Mouse (Mus musculus) urinary bladder, postnatal 10 days (tissue): ENCODE measurements around the gene Hip1.

Experiments
- DNase-seq: peaks from one replicate; pipeline ENCODE4 v3.0.0; 2022; ENCODE audit warnings: low spot score

Gene Hip1

GRCm38 (mm10) chr5:135544865-135545797 is at the start of gene Hip1:
Gene Hip1 (minus strand): TSS chr5:135545120.
- peak; percentile 88 for DNase-seq

GRCm38 (mm10) chr5:135589996-135590784 is 45.3 kb upstream of the Hip1 start:
- no peak for DNase-seq

GRCm38 (mm10) chr5:135587764-135588163 is 42.8 kb upstream of the Hip1 start:
- no peak for DNase-seq

- no peak for DNase-seq
Observed at GRCm38 (mm10) chr5:135585691-135586090, 40.8 kb upstream of the Hip1 start.

- DNase-seq: no peak
Observed at GRCm38 (mm10) chr5:135582330-135582729, 37.4 kb upstream of the Hip1 start.

GRCm38 (mm10) chr5:135579331-135579751 is 34.4 kb upstream of the Hip1 start:
- no peak for DNase-seq

GRCm38 (mm10) chr5:135576055-135576454 is 31.1 kb upstream of the Hip1 start:
- no peak for DNase-seq

GRCm38 (mm10) chr5:135573006-135573405 is 28.1 kb upstream of the Hip1 start, which contains the start of gene Ccl24:
Gene Ccl24 (minus strand): TSS chr5:135573049.
- no peak for DNase-seq

GRCm38 (mm10) chr5:135568698-135569097 is 23.8 kb upstream of the Hip1 start:
- DNase-seq: no peak

GRCm38 (mm10) chr5:135567556-135568265 is 22.8 kb upstream of the Hip1 start:
- no peak for DNase-seq

GRCm38 (mm10) chr5:135563469-135563868 is 18.5 kb upstream of the Hip1 start, which contains the start of gene Ccl26:
Gene Ccl26 (minus strand): TSS chr5:135563569.
- DNase-seq: no peak

GRCm38 (mm10) chr5:135557671-135558070 is 12.8 kb upstream of the Hip1 start:
- no peak for DNase-seq

- no peak for DNase-seq
Observed at GRCm38 (mm10) chr5:135557051-135557450, 12.1 kb upstream of the Hip1 start.

- no peak for DNase-seq
Observed at GRCm38 (mm10) chr5:135556259-135556658, 11.3 kb upstream of the Hip1 start.

- DNase-seq: no peak
Observed at GRCm38 (mm10) chr5:135551591-135551990, 6.7 kb upstream of the Hip1 start.

GRCm38 (mm10) chr5:135550910-135551309 is 6.0 kb upstream of the Hip1 start:
- no peak for DNase-seq

- no peak for DNase-seq
Observed at GRCm38 (mm10) chr5:135547990-135548389, 3.1 kb upstream of the Hip1 start.

GRCm38 (mm10) chr5:135544032-135544558 is 825 bp downstream of the Hip1 start:
- no peak for DNase-seq

GRCm38 (mm10) chr5:135537794-135538214 is 7.1 kb downstream of the Hip1 start:
- no peak for DNase-seq

GRCm38 (mm10) chr5:135537326-135537725 is 7.6 kb downstream of the Hip1 start:
- no peak for DNase-seq

GRCm38 (mm10) chr5:135535867-135536266 is 9.1 kb downstream of the Hip1 start:
- DNase-seq: no peak

- no peak for DNase-seq
Observed at GRCm38 (mm10) chr5:135533431-135533830, 11.5 kb downstream of the Hip1 start.
